Mouse (Mus musculus): ENCODE results near the gene Ube2q2.
"Not testable (repeated sequence)": the region's sequence is repeated elsewhere in the genome, so short reads cannot be mapped to it uniquely, and the experiment has no call there.

Ube2q2 gene

GRCm38 (mm10) chr9:55236235-55237165, 87.8 kb downstream of the Ube2q2 start:
- DNase-seq (ENCODE audit: extremely low read depth, insufficient read length, low spot score) = no peak

- DNase-seq (ENCODE audit: extremely low read depth, insufficient read length, low spot score) = no peak
Observed at GRCm38 (mm10) chr9:55240852-55241251, 92.2 kb downstream of the Ube2q2 start.

- no peak for DNase-seq (ENCODE audit: extremely low read depth, insufficient read length, low spot score)
Observed at GRCm38 (mm10) chr9:55241863-55242685, 93.4 kb downstream of the Ube2q2 start.

- DNase-seq (ENCODE audit: extremely low read depth, insufficient read length, low spot score) = no peak
Observed at GRCm38 (mm10) chr9:55243280-55243679, 94.6 kb downstream of the Ube2q2 start.

GRCm38 (mm10) chr9:55244079-55244478, 95.4 kb downstream of the Ube2q2 start:
- no peak for DNase-seq (ENCODE audit: extremely low read depth, insufficient read length, low spot score)

GRCm38 (mm10) chr9:55245057-55245750, 96.5 kb downstream of the Ube2q2 start:
- DNase-seq (ENCODE audit: extremely low read depth, insufficient read length, low spot score) = not testable (repeated sequence)

- no peak for DNase-seq (ENCODE audit: extremely low read depth, insufficient read length, low spot score)
Observed at GRCm38 (mm10) chr9:55246440-55246839, 97.8 kb downstream of the Ube2q2 start.

GRCm38 (mm10) chr9:55246918-55247317, 98.3 kb downstream of the Ube2q2 start:
- no peak for DNase-seq (ENCODE audit: extremely low read depth, insufficient read length, low spot score)

- no peak for DNase-seq (ENCODE audit: extremely low read depth, insufficient read length, low spot score)
Observed at GRCm38 (mm10) chr9:55248465-55248864, 99.8 kb downstream of the Ube2q2 start.

GRCm38 (mm10) chr9:55250595-55251247, 102.1 kb downstream of the Ube2q2 start:
- no peak for DNase-seq (ENCODE audit: extremely low read depth, insufficient read length, low spot score)

GRCm38 (mm10) chr9:55252097-55252496, 103.4 kb downstream of the Ube2q2 start:
- DNase-seq (ENCODE audit: extremely low read depth, insufficient read length, low spot score) = not testable (repeated sequence)

- no peak for DNase-seq (ENCODE audit: extremely low read depth, insufficient read length, low spot score)
Observed at GRCm38 (mm10) chr9:55253849-55254248, 105.2 kb downstream of the Ube2q2 start.

- no peak for DNase-seq (ENCODE audit: extremely low read depth, insufficient read length, low spot score)
Observed at GRCm38 (mm10) chr9:55255056-55255455, 106.4 kb downstream of the Ube2q2 start.

GRCm38 (mm10) chr9:55255604-55256003, 107.0 kb downstream of the Ube2q2 start:
- no peak for DNase-seq (ENCODE audit: extremely low read depth, insufficient read length, low spot score)

GRCm38 (mm10) chr9:55257105-55257504, 108.5 kb downstream of the Ube2q2 start:
- DNase-seq (ENCODE audit: extremely low read depth, insufficient read length, low spot score) = no peak
